ENCODE assay signal across 1 mouse cellular context in genomic region chr17:15579410-15580071, GRCm38 (mm10).
TF ChIP-seq lines count a peak whose summit lies in the region.

No protein-coding gene starts in this region.

TF ChIP-seq in MEL, 35 proteins besides CTCF, POLR2A, EP300 and RAD21:
- TF ChIP-seq MAZ (IDR thresholded peaks at IDR 0.05; ENCODE audit: low read depth, low read length) (no peak), MAFK (IDR thresholded peaks at IDR 0.05; ENCODE audit: borderline replicate concordance, low read depth, low read length) (peak; percentile 50; the same call in 1 of the 2 replicates)
